Mouse (Mus musculus) left cerebral cortex, postnatal 14 days (tissue): ENCODE results near the gene Ppp1r27. TPM values are rescaled to one million over a fixed set of nuclear protein-coding genes. Genes with fewer than 3 reads are reported as not detected.
A peak's percentile ranks its signal among the peaks of the same experiment; 100 is the strongest.
"Not testable (repeated sequence)": the region's sequence is repeated elsewhere in the genome, so short reads cannot be mapped to it uniquely, and the experiment has no call there.

ENCODE experiments used
- DNase-seq, 2 experiments: peaks; one replicate each; pipeline ENCODE4 v3.0.0; 2021 to 2022; ENCODE audit warnings: low spot score in 2 of 2, mixed read lengths in 1 of 2
- intact Hi-C: fragments of 180-260 bp; cut with DNase I; formaldehyde crosslinking; loops from one replicate; pipeline ENCODE4 v1.15.1; 2025
- long read RNA-seq, 2 experiments: library from polyadenylated mRNA; stranded (forward); transcript quantifications; one replicate each; pipeline ENCODE4 v2.0.0; 2021
- total RNA-seq, 2 experiments: library from RNA; stranded (reverse); gene quantifications; 2 replicates each; pipeline ENCODE4 v1.2.3; 2021

Gene Ppp1r27
- total RNA-seq, result not detected
- long read RNA-seq, experiment 1, result 0 reads
- long read RNA-seq, experiment 2, result 0 reads

- intact Hi-C loops, result no loop called here
- DNase-seq, result no peak
Measured at GRCm38 (mm10) chr11:120550810-120551440, at the start of gene Ppp1r27. Ppp1r27 (minus strand) TSS chr11:120551132.

DNA sequence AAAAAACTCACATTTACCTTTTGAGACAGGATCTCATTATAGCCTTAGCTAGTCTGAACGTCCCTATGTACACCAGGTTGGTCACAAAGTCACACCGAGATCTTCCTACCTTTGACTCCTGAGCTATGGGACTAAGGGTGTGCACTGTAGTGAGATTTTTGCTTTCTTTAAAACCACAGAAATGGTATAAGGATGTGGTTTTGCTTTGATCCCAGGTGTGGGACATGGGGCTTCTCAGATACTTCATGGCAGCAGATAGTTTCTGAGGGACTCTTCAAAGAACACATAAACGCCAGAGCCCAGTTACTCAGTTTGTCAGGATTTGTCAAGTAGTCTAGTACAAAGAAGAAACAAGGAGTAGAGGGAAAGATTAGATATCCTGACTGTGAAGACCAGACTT lies 49.8 kb upstream of the Ppp1r27 start:
- intact Hi-C loops, result no loop called here
- no peak for DNase-seq

DNA sequence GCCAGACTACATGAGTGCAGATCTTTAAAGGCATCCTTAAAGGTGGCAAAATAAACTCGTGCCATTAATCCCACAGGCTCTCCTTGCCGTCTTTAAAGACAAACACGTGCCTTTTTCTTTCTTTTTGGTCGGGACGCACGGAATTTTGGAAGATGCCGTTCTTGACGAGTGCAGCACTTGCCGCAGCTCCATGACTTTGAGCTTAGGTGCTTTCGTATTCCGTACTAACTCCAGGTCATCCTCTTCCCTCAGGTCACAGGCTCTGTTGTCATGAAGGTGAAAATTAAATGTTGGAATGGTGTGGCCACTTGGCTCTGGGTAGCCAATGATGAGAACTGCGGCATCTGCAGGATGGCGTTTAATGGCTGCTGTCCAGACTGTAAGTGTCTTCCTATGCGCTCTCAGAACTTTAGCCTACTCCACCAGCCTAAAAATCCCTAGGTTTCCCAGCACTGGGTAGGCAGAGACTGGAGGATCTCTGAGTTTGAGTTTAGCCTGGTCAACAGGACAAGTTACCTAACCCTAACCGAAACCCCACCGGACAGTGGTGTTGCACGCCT lies 48.1 kb upstream of the Ppp1r27 start:
- intact Hi-C loops, result no loop called here
- DNase-seq, result no peak

GRCm38 (mm10) chr11:120598283-120598989 lies 47.5 kb upstream of the Ppp1r27 start, which contains the start of the genes Alyref and Anapc11:
Alyref (minus strand) TSS chr11:120598365.
Anapc11 (plus strand) TSS chr11:120598421.
- intact Hi-C loops, result no loop called here
- DNase-seq, result peak; percentile 92 to 95

DNA sequence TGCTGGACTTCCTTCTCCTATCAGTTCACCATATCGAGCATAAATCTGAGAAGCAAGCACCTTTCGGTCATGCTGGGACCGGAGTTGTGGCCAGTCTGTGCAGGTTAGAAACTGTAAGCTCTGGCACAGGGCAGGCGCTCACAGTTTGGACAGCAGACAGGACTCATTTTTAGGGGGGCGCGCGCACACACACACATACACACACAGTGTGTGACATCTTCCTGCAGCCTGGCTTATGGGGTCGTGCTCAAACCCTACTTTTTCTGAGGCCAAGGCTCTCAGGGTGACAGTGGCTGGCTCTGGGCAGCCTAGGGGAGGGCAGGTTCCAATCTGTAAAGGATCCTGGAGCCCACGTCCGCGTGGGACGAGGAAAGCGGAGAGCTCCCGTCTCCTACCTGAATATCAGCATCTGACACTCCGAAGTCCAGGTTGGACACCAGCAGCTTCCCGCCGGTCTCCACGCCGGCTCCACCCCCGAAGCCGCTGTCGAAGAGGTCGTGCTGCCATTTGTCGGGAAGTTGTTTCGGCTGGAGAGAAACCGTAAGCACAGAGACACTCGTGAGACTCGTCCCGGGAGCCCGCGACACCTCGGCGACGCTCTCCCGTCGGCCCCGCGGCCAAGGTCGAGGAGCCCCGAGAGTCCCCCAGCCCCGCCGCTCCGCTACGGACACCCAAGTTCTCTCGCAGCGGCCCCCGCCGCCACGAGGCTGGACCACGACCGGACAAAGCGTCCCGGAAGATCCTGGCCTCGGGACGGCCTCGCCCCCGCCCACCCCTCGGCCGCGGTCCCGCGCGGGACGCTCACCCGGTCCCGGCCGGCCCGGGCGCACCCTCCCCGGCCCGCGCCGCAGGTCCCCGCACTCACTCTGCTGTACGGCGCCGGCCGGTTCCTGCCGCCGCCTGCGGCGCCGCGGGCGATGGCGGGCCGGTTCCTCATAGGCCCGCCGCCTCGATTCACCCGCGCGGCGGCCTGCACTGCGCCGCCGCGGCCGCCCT lies 46.6 kb upstream of the Ppp1r27 start:
- intact Hi-C loops, result no loop called here
- no peak for DNase-seq

- intact Hi-C loops, result no loop called here
Measured at GRCm38 (mm10) chr11:120588531-120588930, 37.6 kb upstream of the Ppp1r27 start.

GRCm38 (mm10) chr11:120583937-120584336 lies 33.0 kb upstream of the Ppp1r27 start:
- intact Hi-C loops, result no loop called here

More at GRCm38 (mm10) chr11:120588531-120588930, 37.6 kb upstream of the Ppp1r27 start:
- no peak for DNase-seq

GRCm38 (mm10) chr11:120582982-120583293 lies 32.0 kb upstream of the Ppp1r27 start:
- DNase-seq, intact Hi-C loops: not testable (repeated sequence)

More at GRCm38 (mm10) chr11:120583937-120584336, 33.0 kb upstream of the Ppp1r27 start:
- no peak for DNase-seq

DNA sequence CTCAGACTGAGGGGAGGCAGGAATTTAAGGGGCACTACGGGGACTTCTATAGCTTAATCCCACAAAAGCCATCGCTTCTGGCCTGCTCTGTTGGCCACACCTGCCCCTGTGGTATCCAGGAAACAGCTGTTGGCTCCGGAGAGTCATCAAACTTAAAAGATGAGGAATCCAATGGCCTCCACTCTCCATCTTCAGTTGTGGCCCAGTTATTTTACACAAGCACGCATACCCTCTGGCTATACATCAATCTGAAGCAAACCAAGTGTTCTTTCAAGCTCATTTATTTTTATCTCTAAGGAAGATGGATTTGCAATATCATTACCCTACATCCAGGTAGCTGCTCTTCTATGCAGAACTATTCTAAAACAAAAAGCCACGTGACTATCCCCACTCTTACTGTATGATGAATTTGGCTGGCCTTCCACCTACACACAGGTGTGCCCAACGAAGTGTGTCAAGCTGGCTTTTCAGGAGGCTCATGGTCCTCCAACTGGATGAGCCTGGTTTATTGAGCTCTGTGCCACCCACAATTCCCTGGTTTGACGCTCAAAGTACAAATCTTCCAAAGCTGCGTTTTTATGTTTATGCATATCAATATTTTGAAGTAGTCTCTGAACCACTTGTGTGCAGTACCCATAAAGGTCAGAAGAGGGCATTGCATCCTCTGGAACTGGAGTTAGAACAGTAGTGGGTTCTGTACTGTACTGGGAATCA lies 31.5 kb upstream of the Ppp1r27 start:
- intact Hi-C loops, result no loop called here
- peak in 1 of 2 experiments; percentile 49 for DNase-seq

GRCm38 (mm10) chr11:120581490-120582267 lies 30.7 kb upstream of the Ppp1r27 start, which contains the start of gene Arhgdia:
Arhgdia (minus strand) TSS chr11:120581624.
- intact Hi-C loops, result no loop called here
- DNase-seq, result peak; percentile 90 to 92

DNA sequence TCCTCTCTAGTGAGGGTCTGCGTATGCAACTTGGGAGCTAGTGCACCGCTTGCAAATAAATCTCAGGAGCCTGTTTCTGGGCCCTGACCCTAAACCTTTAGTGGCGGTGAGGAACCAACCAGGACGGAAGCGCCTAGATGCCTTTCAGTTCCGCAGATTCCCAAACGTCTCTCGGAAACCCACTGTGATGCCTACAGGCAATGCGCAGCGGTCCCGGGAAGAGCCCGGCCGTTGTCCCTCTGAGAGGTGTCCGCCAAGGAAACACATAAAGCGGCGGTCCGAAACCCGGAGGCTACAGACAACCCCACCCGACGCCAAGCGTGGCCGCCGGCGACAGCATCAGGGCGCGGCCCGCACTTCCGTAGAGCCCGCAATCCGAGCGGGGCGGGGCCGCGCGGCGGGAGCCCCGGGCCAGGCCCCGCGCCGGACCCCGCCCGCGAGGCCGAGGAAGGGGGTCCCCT lies 30.0 kb upstream of the Ppp1r27 start:
- DNase-seq, result no peak
- intact Hi-C loops, result no loop called here

DNA sequence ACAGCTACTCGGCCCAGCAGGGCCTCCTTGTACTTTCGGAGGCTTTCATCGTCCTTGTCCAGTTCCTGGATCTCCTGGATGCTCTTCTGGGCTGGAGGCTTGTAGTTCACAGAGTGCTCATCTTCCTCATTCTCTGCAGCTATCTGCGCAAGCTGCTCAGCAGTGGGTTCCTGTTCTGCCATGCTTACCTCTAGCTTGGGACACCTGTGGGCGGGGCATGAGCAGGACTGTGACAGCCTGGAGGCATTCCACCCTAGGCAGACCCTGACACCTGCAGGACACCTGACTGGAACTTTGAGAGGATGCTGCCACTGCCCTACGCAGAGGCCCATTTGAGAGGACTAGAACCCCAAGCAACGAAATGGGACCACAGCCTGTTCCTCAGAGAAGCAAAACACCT lies 29.3 kb upstream of the Ppp1r27 start:
- intact Hi-C loops, result no loop called here
- DNase-seq, result no peak

GRCm38 (mm10) chr11:120579316-120580107 lies 28.6 kb upstream of the Ppp1r27 start:
- intact Hi-C loops, result no loop called here
- DNase-seq, result peak; percentile 68 to 79

DNA sequence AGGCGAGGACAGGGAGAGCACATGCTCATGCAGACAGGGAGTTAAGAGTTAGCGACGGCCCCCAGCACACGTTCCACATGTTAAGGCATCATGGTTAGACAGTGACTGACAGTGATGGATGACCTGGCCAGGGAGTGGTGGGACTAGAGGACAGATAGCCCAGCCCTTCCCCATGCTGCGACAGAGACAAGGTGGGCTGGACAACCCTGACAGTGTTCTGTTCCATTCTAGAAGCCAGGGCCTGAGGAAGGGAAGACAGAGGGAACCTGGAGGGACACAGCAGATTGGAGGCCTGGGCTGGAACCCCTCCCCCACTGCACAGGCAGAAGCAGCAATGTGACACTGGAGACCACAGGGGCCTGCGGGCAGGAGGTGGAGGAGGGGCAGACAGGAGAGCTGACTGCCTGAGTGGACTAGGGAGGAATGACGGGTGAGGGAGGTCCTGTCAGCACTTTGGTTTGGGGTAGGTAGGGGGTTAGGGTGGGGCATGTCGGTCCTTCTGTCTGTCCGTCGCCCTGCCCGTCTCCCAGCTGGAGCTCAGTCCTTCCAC lies 27.8 kb upstream of the Ppp1r27 start:
- intact Hi-C loops, result no loop called here
- no peak for DNase-seq

DNA sequence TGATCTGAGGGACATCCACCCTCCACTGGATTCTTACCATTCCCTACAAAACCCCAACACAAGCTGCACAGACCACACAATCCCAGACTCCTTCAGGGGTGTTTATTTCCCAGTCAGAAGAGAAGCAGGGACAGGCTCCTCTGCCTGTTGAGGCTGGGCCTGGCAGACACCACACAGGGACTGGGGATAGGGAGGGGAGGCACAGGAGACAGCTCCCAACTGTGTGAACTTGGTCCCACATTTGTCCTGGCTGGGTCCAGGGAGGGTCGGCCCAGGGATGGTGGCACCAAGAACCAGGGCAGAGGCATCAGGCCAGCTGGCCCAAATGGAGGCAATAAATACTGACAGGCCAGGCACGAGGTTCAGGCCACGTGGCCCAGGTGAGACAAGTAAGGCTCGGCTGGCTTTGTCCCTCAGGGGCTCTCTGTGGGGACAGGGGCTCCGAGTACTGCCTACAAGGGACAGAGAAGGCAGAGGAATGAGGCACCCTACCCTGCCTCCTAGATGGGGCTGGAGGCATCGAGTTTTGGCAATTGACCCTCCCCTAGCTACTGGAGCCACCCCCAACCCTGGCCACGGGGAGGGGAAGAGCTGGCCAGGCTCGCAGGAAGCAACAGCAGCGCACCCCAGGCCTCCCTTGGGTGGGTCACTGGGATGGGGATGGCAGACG lies 27.2 kb upstream of the Ppp1r27 start:
- intact Hi-C loops, result no loop called here
- no peak for DNase-seq

- DNase-seq, result no peak
- intact Hi-C loops, result no loop called here
Measured at GRCm38 (mm10) chr11:120577211-120578023, 26.5 kb upstream of the Ppp1r27 start.
